Mouse (Mus musculus) heart, postnatal 0 days (tissue): Measurements from ENCODE around the gene Mybpc2. TPM values are rescaled to one million over a fixed set of nuclear protein-coding genes. Genes with fewer than 3 reads are reported as not detected.

Experiments
- ATAC-seq: fragments of 200-750 bp; cut with Nextera tagmentation; 2 replicates; pipeline ENCODE4 v1.8.0; 2017; ENCODE audit warnings: low read depth, moderate number of reproducible peaks, moderate library complexity; ENCODE audit not compliant: insufficient read depth
- DNase-seq: peaks from one replicate; pipeline ENCODE4 v3.0.0-alpha.2; 2016; ENCODE audit warnings: low spot score
- H3K27ac ChIP-seq: fragments of 300-500 bp; sonication (generic); 2 replicates; pipeline ENCODE4 v1.5.1; 2014; ENCODE audit warnings: low read depth, mild to moderate bottlenecking
- H3K27me3 ChIP-seq: fragments of 300-500 bp; sonication (generic); 2 replicates; pipeline ENCODE4 v1.6.1; 2014; ENCODE audit warnings: low read length, mixed read lengths; ENCODE audit not compliant: control insufficient read depth, insufficient read depth
- H3K36me3 ChIP-seq: fragments of 300-500 bp; sonication (generic); replicated peaks from 2 replicates; pipeline ENCODE4 v1.6.1; 2014; ENCODE audit warnings: low read length, mixed read lengths; ENCODE audit not compliant: control insufficient read depth, insufficient read depth
- H3K4me1 ChIP-seq: fragments of 300-500 bp; sonication (generic); 2 replicates; pipeline ENCODE4 v1.6.1; 2014; ENCODE audit warnings: antibody characterized with exemption; ENCODE audit not compliant: control insufficient read depth, insufficient read depth
- H3K4me2 ChIP-seq: fragments of 300-500 bp; sonication (generic); 2 replicates; pipeline ENCODE4 v1.6.1; 2014; ENCODE audit warnings: low read depth, mild to moderate bottlenecking, low read length, moderate library complexity
- H3K4me3 ChIP-seq: fragments of 300-500 bp; sonication (generic); 2 replicates; pipeline ENCODE4 v1.5.1; 2014; ENCODE audit warnings: low read depth, low read length
- H3K9ac ChIP-seq: fragments of 300-500 bp; sonication (generic); replicated peaks from 2 replicates; pipeline ENCODE4 v1.6.1; 2014; ENCODE audit warnings: low read depth, low read length, mixed read lengths
- H3K9me3 ChIP-seq: fragments of 300-500 bp; sonication (generic); replicated peaks from 2 replicates; pipeline ENCODE4 v1.6.1; 2016; ENCODE audit warnings: low read length; ENCODE audit not compliant: control insufficient read depth
- CTCF ChIP-seq: IDR thresholded peaks from 2 replicates; pipeline ENCODE4 v1.5.1; 2016; ENCODE audit warnings: antibody characterized with exemption, control low read depth, low read depth
- EP300 ChIP-seq: IDR thresholded peaks from 2 replicates; pipeline ENCODE4 v1.6.1; 2016; ENCODE audit warnings: antibody characterized with exemption, low read depth
- WGBS: fragments of 180-500 bp; shearing (Covaris S2); extraction: QIAGEN DNeasy Blood & Tissue Kit; methylation state at CpG from one replicate; pipeline ENCODE4 v1.1.7; 2014; 5-methylcytosine and 5-hydroxymethylcytosine counted together
- polyA plus RNA-seq: library from polyadenylated mRNA; unstranded; fragments of >200 nt; fragmentation: Nextera tagmentation; extraction: Ambion mirVana; gene quantifications from 2 replicates; pipeline ENCODE4 v1.2.1, GENCODE M21; 2015
- total RNA-seq: library from RNA; depleted of rRNA; stranded (reverse); fragments of >200 nt; gene quantifications from 2 replicates; pipeline ENCODE4 v1.2.3, GENCODE M21; 2014; ENCODE audit warnings: low replicate concordance

The Mybpc2 gene
- total and polyA plus RNA-seq, 2 experiments from 2014 or later, result 2.6 to 4.5 TPM

- DNase-seq (no peak), ATAC-seq (no peak)
- Histone ChIP-seq H3K4me2 (no peak overlapping the region), H3K9me3 (no peaks in the 10 kb centered on the region), H3K27ac (no peak overlapping the region), H3K4me3 (no peak overlapping the region), H3K4me1 (peaks cover 5% of the 10 kb centered on the region; the same call in 1 of the 2 replicates), H3K36me3 (peaks cover 18% of the 10 kb centered on the region), H3K9ac (no peak overlapping the region), H3K27me3 (peaks cover 29% of the 10 kb centered on the region)
- 84% methylated on average over 10 of the region's 10 CpGs for WGBS
- no peak for TF ChIP-seq EP300
- TF ChIP-seq CTCF, result no peak
Measured at GRCm38 (mm10) chr7:44463556-44464225, 60.8 kb downstream of the Mybpc2 start.

GRCm38 (mm10) chr7:44463056-44463425 is 61.4 kb downstream of the Mybpc2 start:
- ATAC-seq (no peak), DNase-seq (no peak)
- Histone ChIP-seq H3K4me3 (no peak overlapping the region), H3K9ac (no peak overlapping the region), H3K27me3 (peaks cover 29% of the 10 kb centered on the region), H3K27ac (no peak overlapping the region), H3K36me3 (peaks cover 18% of the 10 kb centered on the region), H3K4me1 (no peaks in the 10 kb centered on the region), H3K4me2 (no peak overlapping the region), H3K9me3 (no peaks in the 10 kb centered on the region)
- no peak for TF ChIP-seq EP300
- no peak for TF ChIP-seq CTCF
- WGBS, result 49% methylated on average over 8 of the region's 8 CpGs

DNA sequence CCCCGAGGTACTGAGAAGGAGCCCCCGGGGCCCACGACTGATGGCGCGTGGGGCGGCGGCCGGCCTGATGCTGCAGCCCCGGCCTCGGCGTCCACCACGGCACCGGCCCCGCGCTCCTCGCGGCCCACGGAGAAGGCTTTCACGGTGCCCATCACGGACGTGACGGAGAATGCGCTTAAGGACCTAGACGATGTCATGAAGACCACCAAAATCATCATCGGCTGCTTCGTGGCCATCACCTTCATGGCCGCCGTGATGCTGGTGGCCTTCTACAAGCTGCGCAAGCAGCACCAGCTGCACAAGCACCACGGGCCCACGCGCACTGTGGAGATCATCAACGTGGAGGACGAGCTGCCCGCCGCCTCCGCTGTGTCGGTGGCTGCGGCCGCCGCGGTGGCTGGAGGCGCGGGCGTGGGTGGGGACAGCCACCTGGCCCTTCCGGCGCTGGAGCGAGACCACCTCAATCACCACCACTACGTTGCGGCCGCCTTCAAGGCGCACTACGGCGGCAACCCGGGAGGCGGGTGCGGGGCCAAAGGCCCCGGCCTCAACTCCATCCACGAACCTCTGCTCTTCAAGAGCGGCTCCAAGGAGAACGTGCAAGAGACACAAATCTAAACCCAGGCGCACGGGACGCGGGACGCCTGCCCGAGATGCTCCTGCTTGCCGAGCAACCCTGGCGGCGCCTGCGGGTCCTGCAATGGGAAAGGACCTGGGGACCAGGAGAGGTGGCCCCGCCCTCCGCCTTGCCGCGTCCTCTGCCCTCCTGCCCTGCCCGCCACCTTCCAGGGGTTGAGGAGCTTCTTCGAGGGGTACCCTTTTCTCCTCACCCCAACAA is 62.0 kb downstream of the Mybpc2 start:
- Histone ChIP-seq H3K4me3 (no peak overlapping the region), H3K4me2 (no peak overlapping the region), H3K9ac (no peak overlapping the region), H3K27ac (no peak overlapping the region), H3K36me3 (peaks cover 18% of the 10 kb centered on the region), H3K27me3 (peaks cover 29% of the 10 kb centered on the region), H3K9me3 (no peaks in the 10 kb centered on the region), H3K4me1 (no peaks in the 10 kb centered on the region)
- no peak for ATAC-seq
- no peak for DNase-seq
- TF ChIP-seq EP300, result no peak
- peak; percentile 10; the same call in 1 of the 2 replicates for TF ChIP-seq CTCF
- 30% methylated on average over 62 of the region's 77 CpGs for WGBS

DNA sequence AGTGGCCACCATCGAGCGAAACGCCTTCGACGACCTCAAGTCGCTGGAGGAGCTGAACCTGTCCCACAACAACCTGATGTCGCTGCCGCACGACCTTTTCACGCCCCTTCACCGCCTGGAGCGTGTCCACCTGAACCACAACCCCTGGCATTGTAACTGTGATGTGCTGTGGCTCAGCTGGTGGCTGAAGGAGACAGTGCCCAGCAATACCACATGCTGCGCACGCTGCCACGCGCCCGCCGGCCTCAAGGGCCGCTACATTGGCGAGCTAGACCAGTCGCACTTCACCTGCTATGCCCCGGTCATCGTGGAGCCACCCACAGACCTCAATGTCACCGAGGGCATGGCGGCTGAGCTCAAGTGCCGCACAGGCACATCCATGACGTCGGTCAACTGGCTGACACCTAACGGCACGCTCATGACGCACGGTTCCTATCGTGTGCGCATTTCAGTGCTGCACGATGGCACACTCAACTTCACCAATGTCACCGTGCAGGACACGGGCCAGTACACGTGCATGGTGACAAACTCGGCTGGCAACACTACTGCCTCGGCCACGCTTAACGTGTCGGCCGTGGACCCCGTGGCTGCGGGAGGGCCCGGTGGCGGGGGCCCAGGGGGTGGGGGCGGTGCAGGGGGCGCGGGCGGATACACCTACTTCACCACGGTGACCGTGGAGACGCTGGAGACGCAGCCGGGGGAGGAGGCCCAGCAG is 62.8 kb downstream of the Mybpc2 start:
- Histone ChIP-seq H3K9ac (no peak overlapping the region), H3K36me3 (peaks cover 18% of the 10 kb centered on the region), H3K27me3 (peaks cover 29% of the 10 kb centered on the region), H3K27ac (no peak overlapping the region), H3K9me3 (no peaks in the 10 kb centered on the region), H3K4me3 (no peak overlapping the region), H3K4me2 (no peak overlapping the region), H3K4me1 (no peaks in the 10 kb centered on the region)
- WGBS, result 72% methylated on average over 57 of the region's 57 CpGs
- TF ChIP-seq EP300 (no peak), CTCF (no peak)
- DNase-seq, result no peak
- ATAC-seq, result no peak

GRCm38 (mm10) chr7:44460767-44461502 is 63.5 kb downstream of the Mybpc2 start:
- Histone ChIP-seq H3K9ac (no peak overlapping the region), H3K4me3 (no peak overlapping the region), H3K27me3 (peaks cover 29% of the 10 kb centered on the region), H3K4me1 (no peaks in the 10 kb centered on the region), H3K36me3 (peaks cover 18% of the 10 kb centered on the region), H3K27ac (no peak overlapping the region), H3K4me2 (no peak overlapping the region), H3K9me3 (no peaks in the 10 kb centered on the region)
- DNase-seq (no peak), ATAC-seq (no peak)
- TF ChIP-seq EP300 (no peak), CTCF (no peak)
- WGBS, result 80% methylated on average over 31 of the region's 31 CpGs
